Mouse (Mus musculus): Measurements from ENCODE around the gene Adam8. TPM values are rescaled to one million over a fixed set of nuclear protein-coding genes. Genes with fewer than 3 reads are reported as not detected.

Gene Adam8
- polyA plus RNA-seq, 1 experiment = 21.2 TPM

GRCm38 (mm10) chr7:139943674-139944281 is 48.6 kb downstream of the Adam8 start, which contains the start of gene Utf1:
TSS of gene Utf1 (plus strand) at chr7:139943789.
- peak; percentile 18 for DNase-seq
- Histone ChIP-seq H3K4me3 (replicated peaks; ENCODE audit: extremely low read depth, low read depth, low read length) (no peak within 1 kb of the TSS), H3K4me1 (ENCODE audit: control insufficient read depth, insufficient read depth, low read length) (peaks cover 10% of the 10 kb centered on the region)
- no peak for TF ChIP-seq CTCF (IDR thresholded peaks at IDR 0.05; ENCODE audit: insufficient read depth, low read length)
- no peak for TF ChIP-seq POLR2A (IDR thresholded peaks at IDR 0.05; ENCODE audit: borderline replicate concordance, extremely low read depth, low read depth, low read length)
- under 1% methylated on average over 59 of the region's 59 CpGs for WGBS

GRCm38 (mm10) chr7:139940476-139941209 is 51.7 kb downstream of the Adam8 start:
- Histone ChIP-seq H3K4me3 (replicated peaks; ENCODE audit: extremely low read depth, low read depth, low read length) (no peak overlapping the region), H3K4me1 (ENCODE audit: control insufficient read depth, insufficient read depth, low read length) (peaks cover 10% of the 10 kb centered on the region)
- 61% methylated on average over 16 of the region's 16 CpGs for WGBS
- DNase-seq = no peak
- TF ChIP-seq CTCF (IDR thresholded peaks at IDR 0.05; ENCODE audit: insufficient read depth, low read length) (no peak), POLR2A (IDR thresholded peaks at IDR 0.05; ENCODE audit: borderline replicate concordance, extremely low read depth, low read depth, low read length) (no peak)

GRCm38 (mm10) chr7:139937810-139938209 is 54.6 kb downstream of the Adam8 start:
- H3K4me3 ChIP-seq (replicated peaks; ENCODE audit: extremely low read depth, low read depth, low read length) = no peak overlapping the region
- no peaks in the 10 kb centered on the region for H3K4me1 ChIP-seq (ENCODE audit: control insufficient read depth, insufficient read depth, low read length)
- WGBS = 74% methylated on average over 5 of the region's 5 CpGs
- TF ChIP-seq CTCF (IDR thresholded peaks at IDR 0.05; ENCODE audit: insufficient read depth, low read length) (no peak), POLR2A (IDR thresholded peaks at IDR 0.05; ENCODE audit: borderline replicate concordance, extremely low read depth, low read depth, low read length) (no peak)
- DNase-seq = no peak

GRCm38 (mm10) chr7:139937138-139937537 is 55.2 kb downstream of the Adam8 start:
- 49% methylated on average over 3 of the region's 3 CpGs for WGBS
- no peaks in the 10 kb centered on the region for H3K4me1 ChIP-seq (ENCODE audit: control insufficient read depth, insufficient read depth, low read length)
- TF ChIP-seq POLR2A (IDR thresholded peaks at IDR 0.05; ENCODE audit: borderline replicate concordance, extremely low read depth, low read depth, low read length) = no peak
- no peak for TF ChIP-seq CTCF (IDR thresholded peaks at IDR 0.05; ENCODE audit: insufficient read depth, low read length)
- H3K4me3 ChIP-seq (replicated peaks; ENCODE audit: extremely low read depth, low read depth, low read length) = no peak overlapping the region
- DNase-seq = no peak

GRCm38 (mm10) chr7:139936705-139937104 is 55.7 kb downstream of the Adam8 start:
- WGBS = 77% methylated on average over 10 of the region's 10 CpGs
- Histone ChIP-seq H3K4me1 (ENCODE audit: control insufficient read depth, insufficient read depth, low read length) (no peaks in the 10 kb centered on the region), H3K4me3 (replicated peaks; ENCODE audit: extremely low read depth, low read depth, low read length) (no peak overlapping the region)
- DNase-seq = no peak
- TF ChIP-seq POLR2A (IDR thresholded peaks at IDR 0.05; ENCODE audit: borderline replicate concordance, extremely low read depth, low read depth, low read length) (no peak), CTCF (IDR thresholded peaks at IDR 0.05; ENCODE audit: insufficient read depth, low read length) (no peak)

GRCm38 (mm10) chr7:139930732-139931131 is 61.6 kb downstream of the Adam8 start:
- no peaks in the 10 kb centered on the region for H3K4me1 ChIP-seq (ENCODE audit: control insufficient read depth, insufficient read depth, low read length)
- no peak overlapping the region for H3K4me3 ChIP-seq (replicated peaks; ENCODE audit: extremely low read depth, low read depth, low read length)
- 16% methylated on average over 11 of the region's 11 CpGs for WGBS
- TF ChIP-seq CTCF (IDR thresholded peaks at IDR 0.05; ENCODE audit: insufficient read depth, low read length) (peak; percentile 48), POLR2A (IDR thresholded peaks at IDR 0.05; ENCODE audit: borderline replicate concordance, extremely low read depth, low read depth, low read length) (no peak)
- peak; percentile 12 for DNase-seq

Other genes with a start within 250 kb of the Adam8 start
- gene Adgra1, start 158.4 kb downstream of the Adam8 start, polyA plus RNA-seq (2012; rRNA removed) = 0.09 and 0.12 TPM in 2 replicates
- gene Kndc1, start 97.9 kb downstream of the Adam8 start, polyA plus RNA-seq (2012; rRNA removed) = 4.8 and 5.6 TPM in 2 replicates
- 0.09 TPM in 1 of 2 replicates, not detected in the other for gene Utf1, start 48.8 kb downstream of the Adam8 start, polyA plus RNA-seq (2012; rRNA removed)
- gene 6430531B16Rik, start 13.8 kb downstream of the Adam8 start, polyA plus RNA-seq (2012; rRNA removed) = 5.6 and 6.8 TPM in 2 replicates
- gene Zfp511, start 43.8 kb upstream of the Adam8 start, polyA plus RNA-seq (2012; rRNA removed) = 75.7 and 85.5 TPM in 2 replicates
- gene Tubgcp2, start 44.1 kb upstream of the Adam8 start, polyA plus RNA-seq (2012; rRNA removed) = 19.4 and 25.3 TPM in 2 replicates
- not detected in 2 replicates for gene Msx3, start 56.5 kb upstream of the Adam8 start, polyA plus RNA-seq (2012; rRNA removed)
- 0.20 and 0.27 TPM in 2 replicates for gene Caly, start 90.0 kb upstream of the Adam8 start, polyA plus RNA-seq (2012; rRNA removed)
- gene Prap1, start 100.8 kb upstream of the Adam8 start, polyA plus RNA-seq (2012; rRNA removed) = not detected in 2 replicates
- 20.4 and 27.3 TPM in 2 replicates for gene Fuom, start 109.9 kb upstream of the Adam8 start, polyA plus RNA-seq (2012; rRNA removed)
- 6.7 and 11.2 TPM in 2 replicates for gene Paox, start 123.2 kb upstream of the Adam8 start, polyA plus RNA-seq (2012; rRNA removed)
- gene Echs1, start 123.9 kb upstream of the Adam8 start, polyA plus RNA-seq (2012; rRNA removed) = 62.4 and 71.8 TPM in 2 replicates
- gene Mtg1, start 145.0 kb upstream of the Adam8 start, polyA plus RNA-seq (2012; rRNA removed) = 14.7 and 18.2 TPM in 2 replicates
- gene Sprn, start 162.3 kb upstream of the Adam8 start, polyA plus RNA-seq (2012; rRNA removed) = 0.25 and 0.27 TPM in 2 replicates
- not detected in 2 replicates for gene Olfr522, start 172.2 kb upstream of the Adam8 start, polyA plus RNA-seq (2012; rRNA removed)
- not detected in 2 replicates for gene Olfr523, start 180.7 kb upstream of the Adam8 start, polyA plus RNA-seq (2012; rRNA removed)
- gene Olfr524, start 213.4 kb upstream of the Adam8 start, polyA plus RNA-seq (2012; rRNA removed) = not detected in 2 replicates
- 1.7 and 2.8 TPM in 2 replicates for gene Cd163l1, start 225.7 kb upstream of the Adam8 start, polyA plus RNA-seq (2012; rRNA removed)

Measured in lung, adult 2 months (tissue).